ENCODE assay signal across 12 mouse cellular contexts in genomic region chr10:80299824-80300223, GRCm38 (mm10). TPM values are rescaled to one million over a fixed set of nuclear protein-coding genes. Genes with fewer than 3 reads are reported as not detected.
DNase-seq lines count a peak whose midpoint lies in the region; ATAC-seq lines count a peak whose summit lies in the region.
"Had no signal": no experiment of that assay in that cellular context is flagged by ENCODE, and none has a peak within 500 bp of the region (broad histone marks: within the 10 kb centered on the region; RNA-seq: fewer than 3 reads in every experiment).

No protein-coding gene starts in this region.

- ATAC-seq in hindbrain, embryonic 15.5 days (ENCODE audit: low FRiP score, low read depth): no peak
- no peak for ATAC-seq in midbrain, embryonic 16.5 days

- H3K27ac ChIP-seq in forebrain, embryonic 10.5 days: peak overlapping the region; percentile 89
- peak overlapping the region; percentile 98 for H3K27ac ChIP-seq in hindbrain, embryonic 15.5 days (replicated peaks)
- peak overlapping the region; percentile 99 for H3K27ac ChIP-seq in midbrain, embryonic 16.5 days (ENCODE audit: low read length)
- H3K27ac ChIP-seq: kidney, postnatal 0 days; liver, embryonic 14.5 days had no signal

- H3K4me1 ChIP-seq in forebrain, embryonic 10.5 days: peaks cover 86% of the 10 kb centered on the region
- H3K4me1 ChIP-seq in hindbrain, embryonic 15.5 days (replicated peaks): peaks cover 88% of the 10 kb centered on the region
- peaks cover 64% of the 10 kb centered on the region for H3K4me1 ChIP-seq in midbrain, embryonic 16.5 days (ENCODE audit: control insufficient read depth, insufficient read depth, low read length)

- H3K27me3 ChIP-seq in forebrain, embryonic 10.5 days (ENCODE audit: poor library complexity, severe bottlenecking): peaks cover 83% of the 10 kb centered on the region
- H3K27me3 ChIP-seq in hindbrain, embryonic 15.5 days: no peaks in the 10 kb centered on the region
- H3K27me3 ChIP-seq in midbrain, embryonic 16.5 days (ENCODE audit: control insufficient read depth, insufficient read depth, low read depth, low read length): no peaks in the 10 kb centered on the region

- WGBS in forebrain, embryonic 10.5 days: 47% methylated on average over 10 of the region's 10 CpGs
- WGBS in hindbrain, embryonic 15.5 days: 36% methylated on average over 10 of the region's 10 CpGs
- 23% methylated on average over 10 of the region's 10 CpGs for WGBS in midbrain, embryonic 16.5 days

- H3K9ac ChIP-seq in hindbrain, embryonic 15.5 days: peak overlapping the region; percentile 91
- H3K9ac ChIP-seq in midbrain, embryonic 16.5 days (ENCODE audit: low read depth, low read length): peak overlapping the region; percentile 93
- H3K9ac ChIP-seq: liver, embryonic 14.5 days had no signal

- no peaks in the 10 kb centered on the region for H3K9me3 ChIP-seq in forebrain, embryonic 10.5 days
- H3K9me3 ChIP-seq in hindbrain, embryonic 15.5 days: no peaks in the 10 kb centered on the region
- H3K9me3 ChIP-seq in midbrain, embryonic 16.5 days (replicated peaks; ENCODE audit: control insufficient read depth, low read length, poor library complexity, severe bottlenecking): no peaks in the 10 kb centered on the region

- H3K4me2 ChIP-seq in hindbrain, embryonic 15.5 days: peak overlapping the region; percentile 86
- H3K4me2 ChIP-seq in midbrain, embryonic 16.5 days (ENCODE audit: low read length): peak overlapping the region; percentile 95

- H3K4me3 ChIP-seq in forebrain, embryonic 10.5 days: peak overlapping the region; percentile 57
- peak overlapping the region; percentile 66 for H3K4me3 ChIP-seq in hindbrain, embryonic 15.5 days
- peak overlapping the region; percentile 69 for H3K4me3 ChIP-seq in midbrain, embryonic 16.5 days (ENCODE audit: low read depth, low read length)

- peak; percentile 60 for DNase-seq in cerebellum, adult 9-11 months
- no peak for DNase-seq in cerebellum, postnatal 4 days (ENCODE audit: low spot score in 2 of 2)
- no peak for DNase-seq in forebrain, embryonic 10.5 days (ENCODE audit: extremely low spot score, low spot score)
- DNase-seq in adrenal gland, adult 18-20 months (ENCODE audit: low spot score in 2 of 2): no peak
- no peak for DNase-seq in ovary, postnatal 10 days (ENCODE audit: low spot score)
- no peak for DNase-seq in T-cell, adult 2 months (ENCODE audit: low spot score)
- DNase-seq: heart, postnatal 36 days; layer of hippocampus, postnatal 36 days had no signal

- peaks cover 33% of the 10 kb centered on the region for H3K36me3 ChIP-seq in forebrain, embryonic 10.5 days (replicated peaks)
- peaks cover 13% of the 10 kb centered on the region for H3K36me3 ChIP-seq in hindbrain, embryonic 15.5 days
- H3K36me3 ChIP-seq in midbrain, embryonic 16.5 days (ENCODE audit: control insufficient read depth, insufficient read depth, low read length): peaks cover 10% of the 10 kb centered on the region

RNA-seq across cellular contexts. Expression of gene Apc2, which starts 4.0 kb away (rescaled TPM):
- 19.4 and 27.0 TPM in 2 replicates for polyA plus RNA-seq in forebrain, embryonic 10.5 days (2016; fragmentation: Nextera tagmentation; extraction: Ambion mirVana)
- 175 and 181 TPM in 2 replicates for polyA plus RNA-seq in hindbrain, embryonic 15.5 days (2015; fragmentation: Nextera tagmentation; extraction: Ambion mirVana)
- polyA plus RNA-seq in midbrain, embryonic 16.5 days (2015; fragmentation: Nextera tagmentation; extraction: Ambion mirVana): 172 and 205 TPM in 2 replicates
- 1 to 10 TPM; 1.8 to 2.0 TPM for total RNA-seq in adrenal gland, adult 18-20 months (2021)

RNA-seq across cellular contexts. Expression of gene Rps15, which starts 7.6 kb away (rescaled TPM):
- 1,138 and 1,144 TPM in 2 replicates for polyA plus RNA-seq in forebrain, embryonic 10.5 days (2016; fragmentation: Nextera tagmentation; extraction: Ambion mirVana)
- 551 and 587 TPM in 2 replicates for polyA plus RNA-seq in hindbrain, embryonic 15.5 days (2015; fragmentation: Nextera tagmentation; extraction: Ambion mirVana)
- 465 and 476 TPM in 2 replicates for polyA plus RNA-seq in midbrain, embryonic 16.5 days (2015; fragmentation: Nextera tagmentation; extraction: Ambion mirVana)
- total RNA-seq in adrenal gland, adult 18-20 months (2021): 1,000 to 10,000 TPM; 1,162 to 1,195 TPM

RNA-seq across cellular contexts. Expression of gene 2310011J03Rik, which starts 20.5 kb away (rescaled TPM):
- polyA plus RNA-seq in forebrain, embryonic 10.5 days (2016; fragmentation: Nextera tagmentation; extraction: Ambion mirVana): 56.4 and 60.2 TPM in 2 replicates
- 29.8 and 30.1 TPM in 2 replicates for polyA plus RNA-seq in hindbrain, embryonic 15.5 days (2015; fragmentation: Nextera tagmentation; extraction: Ambion mirVana)
- 21.9 and 26.7 TPM in 2 replicates for polyA plus RNA-seq in midbrain, embryonic 16.5 days (2015; fragmentation: Nextera tagmentation; extraction: Ambion mirVana)
- total RNA-seq in adrenal gland, adult 18-20 months (2021): 10 to 100 TPM; 25.0 to 28.9 TPM

RNA-seq across cellular contexts. Expression of gene Pcsk4, which starts 29.5 kb away (rescaled TPM):
- polyA plus RNA-seq in forebrain, embryonic 10.5 days (2016; fragmentation: Nextera tagmentation; extraction: Ambion mirVana): 5.7 and 6.7 TPM in 2 replicates
- polyA plus RNA-seq in hindbrain, embryonic 15.5 days (2015; fragmentation: Nextera tagmentation; extraction: Ambion mirVana): 6.1 and 6.7 TPM in 2 replicates
- 5.6 and 6.5 TPM in 2 replicates for polyA plus RNA-seq in midbrain, embryonic 16.5 days (2015; fragmentation: Nextera tagmentation; extraction: Ambion mirVana)
- 1 to 10 TPM; 1.6 to 3.1 TPM for total RNA-seq in adrenal gland, adult 18-20 months (2021)

RNA-seq across cellular contexts. Expression of gene Reep6, which starts 29.9 kb away (rescaled TPM):
- polyA plus RNA-seq in forebrain, embryonic 10.5 days (2016; fragmentation: Nextera tagmentation; extraction: Ambion mirVana): 7.7 and 9.1 TPM in 2 replicates
- polyA plus RNA-seq in hindbrain, embryonic 15.5 days (2015; fragmentation: Nextera tagmentation; extraction: Ambion mirVana): 5.7 and 7.1 TPM in 2 replicates
- polyA plus RNA-seq in midbrain, embryonic 16.5 days (2015; fragmentation: Nextera tagmentation; extraction: Ambion mirVana): 6.0 and 8.6 TPM in 2 replicates
- 10 to 100 TPM; 10.2 to 20.8 TPM for total RNA-seq in adrenal gland, adult 18-20 months (2021)
